12 mouse cellular contexts compared by ENCODE assay signal in the genomic region with DNA sequence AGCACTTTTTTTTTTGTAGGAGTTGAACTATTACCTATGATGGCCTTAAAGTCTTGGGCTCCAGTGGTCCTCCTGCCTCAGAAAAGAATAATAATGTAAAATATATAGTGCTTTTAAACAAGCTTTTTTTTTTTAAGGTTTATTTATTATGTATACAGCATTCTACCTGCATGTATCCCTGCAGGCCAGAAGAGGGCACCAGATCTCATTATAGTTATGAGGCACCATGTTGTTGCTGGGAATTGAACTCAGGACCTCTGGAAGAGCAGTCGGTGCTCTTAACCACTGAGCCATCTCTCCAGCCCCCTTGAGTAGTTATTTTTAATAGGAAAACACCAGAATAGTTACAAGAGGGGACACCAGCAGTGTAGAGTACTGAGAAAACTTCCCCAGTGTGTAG. TPM values are rescaled to one million over a fixed set of nuclear protein-coding genes. Genes with fewer than 3 reads are reported as not detected.
DNase-seq lines count a peak whose midpoint lies in the region; ATAC-seq and TF ChIP-seq lines count a peak whose summit lies in the region.
"Had no signal": no experiment of that assay in that cellular context is flagged by ENCODE, and none has a peak within 500 bp of the region (broad histone marks: within the 10 kb centered on the region; RNA-seq: fewer than 3 reads in every experiment).

No protein-coding gene starts in this region.

- H3K27me3 ChIP-seq in heart, postnatal 0 days (ENCODE audit: control insufficient read depth, insufficient read depth, low read length), result no peaks in the 10 kb centered on the region
- H3K27me3 ChIP-seq in midbrain, embryonic 12.5 days, result no peaks in the 10 kb centered on the region
- H3K27me3 ChIP-seq in midbrain, embryonic 14.5 days (ENCODE audit: control insufficient read depth, insufficient read depth, low read length), result no peaks in the 10 kb centered on the region
- H3K27me3 ChIP-seq: lung, embryonic 15.5 days had no signal

- no peak for TF ChIP-seq EP300 in heart, postnatal 0 days (IDR thresholded peaks at IDR 0.05; ENCODE audit: low read depth)

- TF ChIP-seq CTCF in heart, postnatal 0 days (IDR thresholded peaks at IDR 0.05; ENCODE audit: low read depth), result peak; percentile 45

- no peak for ATAC-seq in heart, postnatal 0 days (ENCODE audit: insufficient read depth, low read depth)
- ATAC-seq in midbrain, embryonic 12.5 days (ENCODE audit: low FRiP score, low read depth), result no peak
- no peak for ATAC-seq in midbrain, embryonic 14.5 days (ENCODE audit: low FRiP score, low TSS enrichment)
- ATAC-seq: inflammation-experienced regulatory T-cells, adult 6 months had no signal

- no peaks in the 10 kb centered on the region for H3K9me3 ChIP-seq in heart, postnatal 0 days (replicated peaks; ENCODE audit: control insufficient read depth, low read length)
- no peaks in the 10 kb centered on the region for H3K9me3 ChIP-seq in midbrain, embryonic 12.5 days
- no peaks in the 10 kb centered on the region for H3K9me3 ChIP-seq in midbrain, embryonic 14.5 days (ENCODE audit: control insufficient read depth, low read length)
- H3K9me3 ChIP-seq: G1E; lung, embryonic 15.5 days had no signal

- no peak overlapping the region for H3K9ac ChIP-seq in heart, postnatal 0 days (replicated peaks; ENCODE audit: low read depth, low read length)
- no peak overlapping the region for H3K9ac ChIP-seq in midbrain, embryonic 12.5 days (replicated peaks)
- no peak overlapping the region for H3K9ac ChIP-seq in midbrain, embryonic 14.5 days (replicated peaks; ENCODE audit: low read length)
- H3K9ac ChIP-seq: lung, embryonic 15.5 days had no signal

- no peak overlapping the region for H3K27ac ChIP-seq in heart, postnatal 0 days (ENCODE audit: low read depth)
- peak overlapping the region; percentile 40; the same call in 1 of the 2 replicates for H3K27ac ChIP-seq in midbrain, embryonic 12.5 days (replicated peaks)
- no peak overlapping the region for H3K27ac ChIP-seq in midbrain, embryonic 14.5 days (replicated peaks; ENCODE audit: low read depth, low read length)
- H3K27ac ChIP-seq: lung, embryonic 15.5 days had no signal

- no peak overlapping the region for H3K4me2 ChIP-seq in heart, postnatal 0 days (ENCODE audit: low read depth, low read length)
- no peak overlapping the region for H3K4me2 ChIP-seq in midbrain, embryonic 12.5 days (replicated peaks)
- no peak overlapping the region for H3K4me2 ChIP-seq in midbrain, embryonic 14.5 days (ENCODE audit: low read length)
- H3K4me2 ChIP-seq: lung, embryonic 15.5 days had no signal

- no peak for DNase-seq in heart, postnatal 0 days (ENCODE audit: low spot score)
- no peak for DNase-seq in heart, postnatal 36 days
- no peak for DNase-seq in midbrain, embryonic 14.5 days
- DNase-seq in R1 (ENCODE audit: low read depth, low spot score), result peak; percentile 22
- DNase-seq in naive thymus-derived CD4-positive, alpha-beta T cell, adult 2 months (ENCODE audit: low read depth), result peak; percentile 41
- DNase-seq in right cerebral cortex, postnatal 4 days, result no peak
- DNase-seq in urinary bladder, postnatal 14 days (ENCODE audit: low spot score), result no peak
- DNase-seq: adrenal gland, adult 8-10 months had no signal

- H3K4me1 ChIP-seq in heart, postnatal 0 days (ENCODE audit: control insufficient read depth, insufficient read depth), result peaks cover 15% of the 10 kb centered on the region
- H3K4me1 ChIP-seq in midbrain, embryonic 12.5 days, result peaks cover 29% of the 10 kb centered on the region
- peaks cover 16% of the 10 kb centered on the region; the same call in 1 of the 2 replicates for H3K4me1 ChIP-seq in midbrain, embryonic 14.5 days (ENCODE audit: control insufficient read depth, insufficient read depth, low read length)

- no peaks in the 10 kb centered on the region for H3K36me3 ChIP-seq in heart, postnatal 0 days (replicated peaks; ENCODE audit: control insufficient read depth, insufficient read depth, low read length)
- H3K36me3 ChIP-seq in midbrain, embryonic 12.5 days, result no peaks in the 10 kb centered on the region
- H3K36me3 ChIP-seq in midbrain, embryonic 14.5 days (ENCODE audit: control insufficient read depth, insufficient read depth, low read length), result no peaks in the 10 kb centered on the region
- H3K36me3 ChIP-seq: lung, embryonic 15.5 days had no signal

- 96% methylated on average over 1 of the region's 1 CpGs for WGBS in heart, postnatal 0 days
- WGBS in midbrain, embryonic 12.5 days, result 88% methylated on average over 1 of the region's 1 CpGs
- WGBS in midbrain, embryonic 14.5 days, result 83% methylated on average over 1 of the region's 1 CpGs

- H3K4me3 ChIP-seq in heart, postnatal 0 days (ENCODE audit: low read depth, low read length), result no peak overlapping the region
- H3K4me3 ChIP-seq in midbrain, embryonic 12.5 days, result no peak overlapping the region
- no peak overlapping the region for H3K4me3 ChIP-seq in midbrain, embryonic 14.5 days (replicated peaks; ENCODE audit: low read depth, low read length)
- H3K4me3 ChIP-seq: lung, embryonic 15.5 days had no signal

- intact Hi-C loops in heart, postnatal 36 days (cut with DNase I), result loop anchor here (2.0 kb wide), 1 partner anchor 46 kb away; no protein-coding TSS in a partner anchor

RNA-seq across cellular contexts. Expression of gene Gm10300, which starts 41.3 kb away (rescaled TPM):
- 1.7 TPM in 1 of 2 replicates, not detected in the other for total RNA-seq in heart, postnatal 0 days (2014; rRNA removed; ENCODE audit: low replicate concordance)
- 0.18 TPM in 2 replicates for polyA plus RNA-seq in heart, postnatal 0 days (2015; fragmentation: Nextera tagmentation; extraction: Ambion mirVana)
- under 1 TPM in 1 of 2 experiments, not detected in 1; 0.11 TPM for total RNA-seq in heart, postnatal 36 days (2021)
- 0.15 TPM in 1 of 2 replicates, not detected in the other for polyA plus RNA-seq in midbrain, embryonic 12.5 days (2016; fragmentation: Nextera tagmentation; extraction: Ambion mirVana)
- not detected in 2 replicates for polyA plus RNA-seq in midbrain, embryonic 14.5 days (2014; fragmentation: Nextera tagmentation; extraction: Ambion mirVana)
- polyA plus RNA-seq: inflammation-experienced regulatory T-cells, adult 6 months had no signal

RNA-seq across cellular contexts. Expression of gene Epb41, which starts 41.9 kb away (rescaled TPM):
- 47.3 and 52.8 TPM in 2 replicates for total RNA-seq in heart, postnatal 0 days (2014; rRNA removed; ENCODE audit: low replicate concordance)
- polyA plus RNA-seq in heart, postnatal 0 days (2015; fragmentation: Nextera tagmentation; extraction: Ambion mirVana), result 21.2 and 26.6 TPM in 2 replicates
- 100 to 1,000 TPM; 144 to 148 TPM for total RNA-seq in heart, postnatal 36 days (2021)
- polyA plus RNA-seq in midbrain, embryonic 12.5 days (2016; fragmentation: Nextera tagmentation; extraction: Ambion mirVana), result 227 and 251 TPM in 2 replicates
- 88.3 and 116 TPM in 2 replicates for polyA plus RNA-seq in midbrain, embryonic 14.5 days (2014; fragmentation: Nextera tagmentation; extraction: Ambion mirVana)

Comparison
In these comparisons a context has a peak if more than half of its experiments do, and no peak if none do; other contexts are left out.
1. DNase-seq: peak in R1 (single experiment) and naive thymus-derived CD4-positive, alpha-beta T cell, adult 2 months (single experiment); none in heart, postnatal 0 days (single experiment), heart, postnatal 36 days (0 of 2), midbrain, embryonic 14.5 days (single experiment), right cerebral cortex, postnatal 4 days (single experiment) and urinary bladder, postnatal 14 days (single experiment).